Mouse (Mus musculus): ENCODE data around the gene Pgam5. TPM values are rescaled to one million over a fixed set of nuclear protein-coding genes. Genes with fewer than 3 reads are reported as not detected.

Pgam5 gene
- polyA plus RNA-seq, 1 experiment from 2014 or later, result 58.3 TPM

DNA sequence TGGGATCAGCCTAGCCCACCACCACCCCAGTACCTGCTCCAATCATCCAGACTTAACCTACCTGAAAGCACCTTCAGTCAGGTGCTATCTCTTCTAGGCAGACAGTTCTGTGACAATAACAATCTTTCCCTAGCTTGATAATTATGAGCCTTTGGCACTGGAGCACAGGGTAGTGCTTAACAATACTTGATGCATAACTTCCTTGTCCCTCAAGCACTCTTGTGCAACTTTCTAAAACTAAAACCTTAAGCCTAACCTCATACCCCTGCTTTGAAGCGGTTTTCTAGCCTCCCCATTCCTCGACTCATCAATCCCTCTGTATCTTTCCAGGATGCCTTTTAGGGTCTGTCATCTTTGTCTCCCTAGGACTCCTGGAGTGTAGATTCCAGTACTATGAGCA lies 5.1 kb upstream of the Pgam5 start:
- Histone ChIP-seq H3K27ac (replicated peaks in 1 of 2; ENCODE audit: control insufficient read depth in 1 of 2, insufficient read depth in 1 of 2, low read depth in 2 of 2, low read length in 2 of 2) (no peak overlapping the region), H3K27me3 (ENCODE audit: control insufficient read depth, insufficient read depth, low read length) (no peaks in the 10 kb centered on the region), H3K4me1 (ENCODE audit: control insufficient read depth in 2 of 2, insufficient read depth in 2 of 2, low read length in 2 of 2) (no peaks in the 10 kb centered on the region), H3K4me2 (ENCODE audit: low read length) (no peak overlapping the region), H3K36me3 (ENCODE audit: control insufficient read depth, insufficient read depth, low read length) (no peaks in the 10 kb centered on the region), H3K4me3 (ENCODE audit: control insufficient read depth in 1 of 2, insufficient read depth in 1 of 2, low read depth in 1 of 2, low read length in 2 of 2) (no peak overlapping the region), H3K9me3 (ENCODE audit: control insufficient read depth, low read length) (no peaks in the 10 kb centered on the region), H3K9ac (ENCODE audit: low read length) (no peak overlapping the region)
- WGBS, result 57% methylated on average over 2 of the region's 2 CpGs
- no peak for ATAC-seq (ENCODE audit: insufficient number of reproducible peaks, insufficient read depth, low FRiP score, low read depth)

DNA sequence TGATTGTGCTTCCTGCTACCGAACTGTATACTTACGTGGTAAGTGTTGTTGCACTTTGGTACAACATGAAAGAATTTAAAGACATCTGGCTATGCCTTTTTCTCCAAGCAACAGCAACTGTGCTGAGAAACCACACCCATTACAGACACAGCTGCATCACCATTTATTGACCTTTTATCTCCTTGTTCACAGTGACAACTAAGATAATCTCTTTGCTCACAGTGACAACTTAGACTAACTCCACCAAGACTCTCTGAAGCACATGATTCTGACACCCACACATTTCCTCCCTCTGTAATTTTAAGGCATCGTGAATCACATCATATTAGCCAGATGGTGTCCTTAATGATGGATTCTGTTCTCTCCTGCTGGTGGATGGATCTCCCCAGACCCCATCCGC lies 4.4 kb upstream of the Pgam5 start:
- Histone ChIP-seq H3K9ac (ENCODE audit: low read length) (no peak overlapping the region), H3K27ac (replicated peaks in 1 of 2; ENCODE audit: control insufficient read depth in 1 of 2, insufficient read depth in 1 of 2, low read depth in 2 of 2, low read length in 2 of 2) (no peak overlapping the region), H3K9me3 (ENCODE audit: control insufficient read depth, low read length) (no peaks in the 10 kb centered on the region), H3K4me3 (ENCODE audit: control insufficient read depth in 1 of 2, insufficient read depth in 1 of 2, low read depth in 1 of 2, low read length in 2 of 2) (no peak overlapping the region), H3K27me3 (ENCODE audit: control insufficient read depth, insufficient read depth, low read length) (no peaks in the 10 kb centered on the region), H3K4me1 (ENCODE audit: control insufficient read depth in 2 of 2, insufficient read depth in 2 of 2, low read length in 2 of 2) (no peaks in the 10 kb centered on the region), H3K4me2 (ENCODE audit: low read length) (no peak overlapping the region), H3K36me3 (ENCODE audit: control insufficient read depth, insufficient read depth, low read length) (no peaks in the 10 kb centered on the region)
- 75% methylated on average over 4 of the region's 4 CpGs for WGBS
- ATAC-seq (ENCODE audit: insufficient number of reproducible peaks, insufficient read depth, low FRiP score, low read depth), result no peak

DNA sequence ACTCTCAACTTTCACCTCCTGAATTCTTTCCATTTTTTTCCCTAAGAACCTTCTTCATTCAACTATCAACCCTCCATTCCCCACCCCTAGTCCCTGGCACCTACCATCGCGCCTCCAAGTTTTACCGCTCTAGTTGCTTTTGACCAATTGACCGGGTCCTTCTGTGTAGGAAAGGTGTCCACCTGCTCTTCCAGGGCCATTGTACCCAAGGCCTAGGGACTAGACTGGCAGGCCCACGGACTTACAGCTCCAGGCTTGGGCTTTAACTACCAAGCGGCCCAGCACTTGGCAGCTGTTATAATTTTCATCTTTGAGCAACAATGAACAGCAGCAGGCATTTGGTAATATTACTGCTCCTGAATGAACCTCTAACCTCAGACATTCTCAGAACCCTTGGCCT lies 529 bp upstream of the Pgam5 start:
- peaks cover 3 to 8% of the 10 kb centered on the region in 2 experiments; a peak in 3 of 4 replicates for H3K4me1 ChIP-seq (ENCODE audit: control insufficient read depth in 2 of 2, insufficient read depth in 2 of 2, low read length in 2 of 2)
- 92% methylated on average over 6 of the region's 6 CpGs for WGBS
- H3K36me3 ChIP-seq (ENCODE audit: control insufficient read depth, insufficient read depth, low read length), result peaks cover 25% of the 10 kb centered on the region

GRCm38 (mm10) chr5:110266941-110267340 lies 2.8 kb downstream of the Pgam5 start:
- Histone ChIP-seq H3K9ac (ENCODE audit: low read length) (no peak overlapping the region), H3K9me3 (ENCODE audit: control insufficient read depth, low read length) (no peaks in the 10 kb centered on the region), H3K36me3 (ENCODE audit: control insufficient read depth, insufficient read depth, low read length) (peaks cover 38% of the 10 kb centered on the region), H3K4me2 (ENCODE audit: low read length) (no peak overlapping the region), H3K4me3 (ENCODE audit: control insufficient read depth in 1 of 2, insufficient read depth in 1 of 2, low read depth in 1 of 2, low read length in 2 of 2) (no peak overlapping the region), H3K27me3 (ENCODE audit: control insufficient read depth, insufficient read depth, low read length) (no peaks in the 10 kb centered on the region), H3K4me1 (ENCODE audit: control insufficient read depth in 2 of 2, insufficient read depth in 2 of 2, low read length in 2 of 2) (peaks cover 3 to 8% of the 10 kb centered on the region in 2 experiments; a peak in 3 of 4 replicates), H3K27ac (replicated peaks in 1 of 2; ENCODE audit: control insufficient read depth in 1 of 2, insufficient read depth in 1 of 2, low read depth in 2 of 2, low read length in 2 of 2) (no peak overlapping the region)
- 86% methylated on average over 4 of the region's 4 CpGs for WGBS
- no peak for ATAC-seq (ENCODE audit: insufficient number of reproducible peaks, insufficient read depth, low FRiP score, low read depth)

More for the DNA sequence above, 529 bp upstream of the Pgam5 start:
- Histone ChIP-seq H3K27ac (replicated peaks in 1 of 2; ENCODE audit: control insufficient read depth in 1 of 2, insufficient read depth in 1 of 2, low read depth in 2 of 2, low read length in 2 of 2) (no peak overlapping the region), H3K27me3 (ENCODE audit: control insufficient read depth, insufficient read depth, low read length) (no peaks in the 10 kb centered on the region), H3K4me3 (ENCODE audit: control insufficient read depth in 1 of 2, insufficient read depth in 1 of 2, low read depth in 1 of 2, low read length in 2 of 2) (no peak overlapping the region), H3K9me3 (ENCODE audit: control insufficient read depth, low read length) (no peaks in the 10 kb centered on the region), H3K9ac (ENCODE audit: low read length) (no peak overlapping the region), H3K4me2 (ENCODE audit: low read length) (no peak overlapping the region)
- no peak for ATAC-seq (ENCODE audit: insufficient number of reproducible peaks, insufficient read depth, low FRiP score, low read depth)

- Histone ChIP-seq H3K27me3 (ENCODE audit: control insufficient read depth, insufficient read depth, low read length) (no peaks in the 10 kb centered on the region), H3K4me3 (ENCODE audit: control insufficient read depth in 1 of 2, insufficient read depth in 1 of 2, low read depth in 1 of 2, low read length in 2 of 2) (no peak overlapping the region), H3K4me2 (ENCODE audit: low read length) (no peak overlapping the region), H3K36me3 (ENCODE audit: control insufficient read depth, insufficient read depth, low read length) (peaks cover 98% of the 10 kb centered on the region), H3K27ac (replicated peaks in 1 of 2; ENCODE audit: control insufficient read depth in 1 of 2, insufficient read depth in 1 of 2, low read depth in 2 of 2, low read length in 2 of 2) (no peak overlapping the region), H3K4me1 (ENCODE audit: control insufficient read depth in 2 of 2, insufficient read depth in 2 of 2, low read length in 2 of 2) (no peaks in the 10 kb centered on the region), H3K9me3 (ENCODE audit: control insufficient read depth, low read length) (no peaks in the 10 kb centered on the region), H3K9ac (ENCODE audit: low read length) (no peak overlapping the region)
- 54% methylated on average over 2 of the region's 2 CpGs for WGBS
- ATAC-seq (ENCODE audit: insufficient number of reproducible peaks, insufficient read depth, low FRiP score, low read depth), result no peak
These were observed 25.6 kb downstream of the Pgam5 start for GRCm38 (mm10) chr5:110244091-110244490.

- H3K9ac ChIP-seq (ENCODE audit: low read length), result no peak overlapping the region
- H3K4me3 ChIP-seq (ENCODE audit: control insufficient read depth in 1 of 2, insufficient read depth in 1 of 2, low read depth in 1 of 2, low read length in 2 of 2), result peak overlapping the region in 1 of 2 experiments; percentile 97; a peak in 1 of 4 replicates
- H3K4me2 ChIP-seq (ENCODE audit: low read length), result peak overlapping the region; percentile 77
- H3K4me1 ChIP-seq (ENCODE audit: control insufficient read depth in 2 of 2, insufficient read depth in 2 of 2, low read length in 2 of 2), result peaks cover 2 to 13% of the 10 kb centered on the region in 2 experiments; a peak in 3 of 4 replicates
- no peak for ATAC-seq (ENCODE audit: insufficient number of reproducible peaks, insufficient read depth, low FRiP score, low read depth)
- no peak overlapping the region for H3K27ac ChIP-seq (replicated peaks in 1 of 2; ENCODE audit: control insufficient read depth in 1 of 2, insufficient read depth in 1 of 2, low read depth in 2 of 2, low read length in 2 of 2)
- no peaks in the 10 kb centered on the region for H3K9me3 ChIP-seq (ENCODE audit: control insufficient read depth, low read length)
- peaks cover 38% of the 10 kb centered on the region for H3K36me3 ChIP-seq (ENCODE audit: control insufficient read depth, insufficient read depth, low read length)
- WGBS, result 83% methylated on average over 6 of the region's 6 CpGs
- no peaks in the 10 kb centered on the region for H3K27me3 ChIP-seq (ENCODE audit: control insufficient read depth, insufficient read depth, low read length)
These were observed 37.4 kb downstream of the Pgam5 start for GRCm38 (mm10) chr5:110232346-110232745.

- Histone ChIP-seq H3K4me3 (ENCODE audit: control insufficient read depth in 1 of 2, insufficient read depth in 1 of 2, low read depth in 1 of 2, low read length in 2 of 2) (peak overlapping the region; percentile 97 to 99), H3K9ac (ENCODE audit: low read length) (peak overlapping the region; percentile 98), H3K4me1 (ENCODE audit: control insufficient read depth in 2 of 2, insufficient read depth in 2 of 2, low read length in 2 of 2) (peaks cover 2 to 13% of the 10 kb centered on the region in 2 experiments; a peak in 3 of 4 replicates), H3K9me3 (ENCODE audit: control insufficient read depth, low read length) (no peaks in the 10 kb centered on the region), H3K36me3 (ENCODE audit: control insufficient read depth, insufficient read depth, low read length) (peaks cover 38% of the 10 kb centered on the region), H3K4me2 (ENCODE audit: low read length) (peak overlapping the region; percentile 77), H3K27me3 (ENCODE audit: control insufficient read depth, insufficient read depth, low read length) (no peaks in the 10 kb centered on the region), H3K27ac (replicated peaks in 1 of 2; ENCODE audit: control insufficient read depth in 1 of 2, insufficient read depth in 1 of 2, low read depth in 2 of 2, low read length in 2 of 2) (no peak overlapping the region)
- WGBS, result 47% methylated on average over 13 of the region's 13 CpGs
- ATAC-seq (ENCODE audit: insufficient number of reproducible peaks, insufficient read depth, low FRiP score, low read depth), result no peak
These were observed 38.1 kb downstream of the Pgam5 start for GRCm38 (mm10) chr5:110231638-110232037.

DNA sequence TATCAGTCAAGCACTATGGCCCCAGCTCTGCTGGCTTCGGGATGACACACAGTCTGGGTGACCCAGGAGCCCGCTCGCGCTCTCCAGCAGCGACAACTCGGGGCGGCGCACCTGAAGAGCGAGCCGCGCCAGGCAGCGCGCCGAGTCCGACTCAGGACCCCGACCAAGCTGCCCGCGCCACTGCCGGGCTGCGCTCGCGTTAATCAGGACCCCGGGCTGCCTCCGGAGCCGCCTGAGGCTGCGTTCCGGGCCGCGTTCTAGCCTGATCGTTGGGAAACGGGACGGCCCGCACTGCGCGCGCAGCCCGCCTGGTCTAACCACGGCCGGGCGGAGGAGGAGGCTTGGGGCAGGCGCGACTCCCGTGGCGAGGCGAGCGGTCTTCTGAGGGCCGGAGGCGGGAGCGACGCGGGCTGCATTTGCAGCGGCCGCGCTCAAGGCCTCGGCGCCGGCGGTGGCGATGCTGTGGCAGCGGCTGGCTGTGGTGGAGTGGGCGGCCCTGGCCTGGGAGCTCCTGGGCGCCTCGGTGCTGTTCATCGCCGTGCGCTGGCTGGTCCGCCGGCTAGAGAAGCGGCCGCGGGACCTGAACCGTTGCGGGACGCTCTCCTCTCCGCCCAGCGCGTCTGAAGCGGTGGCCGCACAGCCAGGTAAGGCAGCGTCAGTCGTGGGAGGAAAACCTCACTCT lies 38.8 kb downstream of the Pgam5 start, which contains the start of gene Ankle2:
Gene Ankle2, plus strand, starts transcription at position 225 of the 682 bp plus-strand sequence.
- H3K27me3 ChIP-seq (ENCODE audit: control insufficient read depth, insufficient read depth, low read length), result no peaks in the 10 kb centered on the region
- H3K9ac ChIP-seq (ENCODE audit: low read length), result peak within 1 kb of the TSS; percentile 98
- H3K4me2 ChIP-seq (ENCODE audit: low read length), result peak within 1 kb of the TSS; percentile 77
- WGBS, result under 1% methylated on average over 71 of the region's 81 CpGs
- peak; percentile 93 for ATAC-seq (ENCODE audit: insufficient number of reproducible peaks, insufficient read depth, low FRiP score, low read depth)
- peaks cover 2 to 13% of the 10 kb centered on the region in 2 experiments; a peak in 3 of 4 replicates for H3K4me1 ChIP-seq (ENCODE audit: control insufficient read depth in 2 of 2, insufficient read depth in 2 of 2, low read length in 2 of 2)
- H3K27ac ChIP-seq (replicated peaks in 1 of 2; ENCODE audit: control insufficient read depth in 1 of 2, insufficient read depth in 1 of 2, low read depth in 2 of 2, low read length in 2 of 2), result peak within 1 kb of the TSS; percentile 96
- H3K36me3 ChIP-seq (ENCODE audit: control insufficient read depth, insufficient read depth, low read length), result peaks cover 37% of the 10 kb centered on the region
- H3K4me3 ChIP-seq (ENCODE audit: control insufficient read depth in 1 of 2, insufficient read depth in 1 of 2, low read depth in 1 of 2, low read length in 2 of 2), result peak within 1 kb of the TSS; percentile 97 to 99
- no peaks in the 10 kb centered on the region for H3K9me3 ChIP-seq (ENCODE audit: control insufficient read depth, low read length)

All from heart, embryonic 14.5 days (tissue).